Mouse (Mus musculus) R1 (cell line): ENCODE results near the gene Ghr.

Source experiments
- DNase-seq: peaks from one replicate; pipeline ENCODE4 v3.0.0-alpha.2; 2018; ENCODE audit warnings: low read depth, low spot score

Ghr gene

GRCm38 (mm10) chr15:3297615-3298014 lies 285.7 kb downstream of the Ghr start:
- no peak for DNase-seq

GRCm38 (mm10) chr15:3295986-3296385 lies 287.3 kb downstream of the Ghr start:
- DNase-seq = no peak

GRCm38 (mm10) chr15:3293477-3293876 lies 289.8 kb downstream of the Ghr start:
- DNase-seq = no peak

- DNase-seq = no peak
Observed at GRCm38 (mm10) chr15:3290435-3290834, 292.9 kb downstream of the Ghr start.

- no peak for DNase-seq
Observed at GRCm38 (mm10) chr15:3286032-3286431, 297.3 kb downstream of the Ghr start.

- DNase-seq = no peak
Observed at GRCm38 (mm10) chr15:3281737-3282136, 301.6 kb downstream of the Ghr start.

GRCm38 (mm10) chr15:3281216-3281615 lies 302.1 kb downstream of the Ghr start:
- DNase-seq = no peak

GRCm38 (mm10) chr15:3279242-3279641 lies 304.1 kb downstream of the Ghr start:
- no peak for DNase-seq

- no peak for DNase-seq
Observed at GRCm38 (mm10) chr15:3277391-3277790, 305.9 kb downstream of the Ghr start.

- no peak for DNase-seq
Observed at GRCm38 (mm10) chr15:3273191-3273590, 310.1 kb downstream of the Ghr start.

GRCm38 (mm10) chr15:3271216-3271615 lies 312.1 kb downstream of the Ghr start:
- no peak for DNase-seq

GRCm38 (mm10) chr15:3270646-3271077 lies 312.6 kb downstream of the Ghr start:
- DNase-seq = peak; percentile 87

- DNase-seq = peak; percentile 20
Observed at GRCm38 (mm10) chr15:3269996-3270645, 313.2 kb downstream of the Ghr start.

- DNase-seq = no peak
Observed at GRCm38 (mm10) chr15:3269496-3269895, 313.8 kb downstream of the Ghr start.

GRCm38 (mm10) chr15:3268247-3268646 lies 315.0 kb downstream of the Ghr start, which contains the start of gene Selenop:
TSS of gene Selenop (plus strand) at chr15:3268547.
- DNase-seq = no peak
